Mouse (Mus musculus): ENCODE measurements around the gene Panx1. TPM values are rescaled to one million over a fixed set of nuclear protein-coding genes. Genes with fewer than 3 reads are reported as not detected.

The Panx1 gene
- 10 to 100 TPM in 1 of 2 experiments, 1 to 10 TPM in 1; 9.5 to 12.2 TPM for total RNA-seq (2021)

- intact Hi-C loops (cut with DNase I): no loop called here
- DNase-seq: peak; percentile 69 to 70
Measured at GRCm38 (mm10) chr9:15045084-15045669, at the start of gene Panx1. Gene Panx1, minus strand, starts transcription at chr9:15045478.

- intact Hi-C loops (cut with DNase I): no loop called here
Measured at GRCm38 (mm10) chr9:15068686-15069295, 23.5 kb upstream of the Panx1 start.

GRCm38 (mm10) chr9:15067995-15068685 lies 22.9 kb upstream of the Panx1 start:
- DNase-seq: no peak
- intact Hi-C loops (cut with DNase I): no loop called here

More at GRCm38 (mm10) chr9:15068686-15069295, 23.5 kb upstream of the Panx1 start:
- DNase-seq: no peak

- no peak for DNase-seq
- intact Hi-C loops (cut with DNase I): no loop called here
Measured at GRCm38 (mm10) chr9:15064176-15064575, 18.9 kb upstream of the Panx1 start.

GRCm38 (mm10) chr9:15060847-15061246 lies 15.6 kb upstream of the Panx1 start:
- DNase-seq: no peak
- intact Hi-C loops (cut with DNase I): no loop called here

- intact Hi-C loops (cut with DNase I): no loop called here
- no peak for DNase-seq
Measured at GRCm38 (mm10) chr9:15060026-15060425, 14.7 kb upstream of the Panx1 start.

- intact Hi-C loops (cut with DNase I): no loop called here
- no peak for DNase-seq
Measured at GRCm38 (mm10) chr9:15045740-15046139, 462 bp upstream of the Panx1 start.

GRCm38 (mm10) chr9:15044391-15045083 lies 741 bp downstream of the Panx1 start:
- no peak for DNase-seq
- intact Hi-C loops (cut with DNase I): no loop called here

- no peak for DNase-seq
- intact Hi-C loops (cut with DNase I): no loop called here
Measured at GRCm38 (mm10) chr9:15041556-15041955, 3.7 kb downstream of the Panx1 start.

GRCm38 (mm10) chr9:15039848-15040247 lies 5.4 kb downstream of the Panx1 start:
- DNase-seq: peak in 1 of 2 experiments; percentile 36
- intact Hi-C loops (cut with DNase I): loop anchor here (10.0 kb wide), 1 partner anchor 265 kb away; the partner anchor contains the start of genes 4931406C07Rik and Taf1d

GRCm38 (mm10) chr9:15037704-15038103 lies 7.6 kb downstream of the Panx1 start:
- DNase-seq: no peak
- intact Hi-C loops (cut with DNase I): loop anchor here (10.0 kb wide), 1 partner anchor 267 kb away; the partner anchor contains the start of genes 4931406C07Rik and Taf1d

- intact Hi-C loops (cut with DNase I): loop anchor here (10.0 kb wide), 1 partner anchor 268 kb away; the partner anchor contains the start of genes 4931406C07Rik and Taf1d
- no peak for DNase-seq
Measured at GRCm38 (mm10) chr9:15037237-15037636, 8.0 kb downstream of the Panx1 start.

GRCm38 (mm10) chr9:15036807-15037206 lies 8.5 kb downstream of the Panx1 start:
- no peak for DNase-seq
- intact Hi-C loops (cut with DNase I): loop anchor here (10.0 kb wide), 1 partner anchor 268 kb away; the partner anchor contains the start of genes 4931406C07Rik and Taf1d

GRCm38 (mm10) chr9:15036405-15036804 lies 8.9 kb downstream of the Panx1 start:
- intact Hi-C loops (cut with DNase I): loop anchor here (10.0 kb wide), 1 partner anchor 268 kb away; the partner anchor contains the start of genes 4931406C07Rik and Taf1d
- no peak for DNase-seq

GRCm38 (mm10) chr9:15035979-15036378 lies 9.3 kb downstream of the Panx1 start:
- intact Hi-C loops (cut with DNase I): loop anchor here (10.0 kb wide), 1 partner anchor 269 kb away; the partner anchor contains the start of genes 4931406C07Rik and Taf1d

GRCm38 (mm10) chr9:15034546-15035273 lies 10.6 kb downstream of the Panx1 start:
- intact Hi-C loops (cut with DNase I): loop anchor here (10.0 kb wide), 1 partner anchor 270 kb away; the partner anchor contains the start of genes 4931406C07Rik and Taf1d
- peak in 1 of 2 experiments; percentile 51 for DNase-seq

More at GRCm38 (mm10) chr9:15035979-15036378, 9.3 kb downstream of the Panx1 start:
- no peak for DNase-seq

- DNase-seq: peak in 1 of 2 experiments; percentile 44
- intact Hi-C loops (cut with DNase I): loop anchor here (10.0 kb wide), 1 partner anchor 271 kb away; the partner anchor contains the start of genes 4931406C07Rik and Taf1d
Measured at GRCm38 (mm10) chr9:15033568-15034160, 11.6 kb downstream of the Panx1 start.

- DNase-seq: no peak
- intact Hi-C loops (cut with DNase I): loop anchor here (10.0 kb wide), 1 partner anchor 272 kb away; the partner anchor contains the start of genes 4931406C07Rik and Taf1d
Measured at GRCm38 (mm10) chr9:15032797-15033196, 12.5 kb downstream of the Panx1 start.

- intact Hi-C loops (cut with DNase I): loop anchor here (10.0 kb wide), 1 partner anchor 274 kb away; the partner anchor contains the start of genes 4931406C07Rik and Taf1d
- DNase-seq: peak; percentile 87 to 88
Measured at GRCm38 (mm10) chr9:15030771-15031170, 14.5 kb downstream of the Panx1 start.
